Mouse (Mus musculus) neural tube, embryonic 12.5 days (tissue): ENCODE measurements around the gene Ubox5. TPM values are rescaled to one million over a fixed set of nuclear protein-coding genes. Genes with fewer than 3 reads are reported as not detected.
"Not testable (repeated sequence)": the region's sequence is repeated elsewhere in the genome, so short reads cannot be mapped to it uniquely, and the experiment has no call there.

ENCODE experiments used
- ATAC-seq: fragments of 200-750 bp; cut with Nextera tagmentation; 2 replicates; pipeline ENCODE4 v1.8.0; 2017; ENCODE audit warnings: low read depth, mild to moderate bottlenecking, moderate TSS enrichment, moderate library complexity; ENCODE audit not compliant: low FRiP score
- H3K27ac ChIP-seq: fragments of 300-500 bp; sonication (generic); 2 replicates; pipeline ENCODE4 v1.5.1; 2016
- H3K27me3 ChIP-seq: fragments of 300-500 bp; sonication (generic); replicated peaks from 2 replicates; pipeline ENCODE4 v1.6.1; 2016; ENCODE audit warnings: mild to moderate bottlenecking
- H3K36me3 ChIP-seq: fragments of 300-500 bp; sonication (generic); 2 replicates; pipeline ENCODE4 v1.6.1; 2016; ENCODE audit warnings: mild to moderate bottlenecking
- H3K4me1 ChIP-seq: fragments of 300-500 bp; sonication (generic); 2 replicates; pipeline ENCODE4 v1.6.1; 2016
- H3K4me2 ChIP-seq: fragments of 300-500 bp; sonication (generic); replicated peaks from 2 replicates; pipeline ENCODE4 v1.6.1; 2016; ENCODE audit warnings: mild to moderate bottlenecking
- H3K4me3 ChIP-seq: fragments of 300-500 bp; sonication (generic); 2 replicates; pipeline ENCODE4 v1.5.1; 2016
- H3K9ac ChIP-seq: fragments of 300-500 bp; sonication (generic); 2 replicates; pipeline ENCODE4 v1.6.1; 2016; ENCODE audit warnings: mild to moderate bottlenecking
- H3K9me3 ChIP-seq: fragments of 300-500 bp; sonication (generic); 2 replicates; pipeline ENCODE4 v1.6.1; 2016; ENCODE audit warnings: mild to moderate bottlenecking
- WGBS: fragments of 180-500 bp; shearing (Covaris S2); methylation state at CpG from one replicate; pipeline ENCODE4 v1.1.7; 2016; 5-methylcytosine and 5-hydroxymethylcytosine counted together
- polyA plus RNA-seq: library from polyadenylated mRNA; unstranded; fragments of >200 nt; fragmentation: Nextera tagmentation; extraction: Ambion mirVana; gene quantifications from 2 replicates; pipeline ENCODE4 v1.2.1, GENCODE M21; 2016

Gene Ubox5
- polyA plus RNA-seq, 1 experiment from 2014 or later: 14.4 TPM

GRCm38 (mm10) chr2:130589157-130589556 is 40.7 kb downstream of the Ubox5 start:
- Histone ChIP-seq H3K4me3 (no peak overlapping the region), H3K9ac (no peak overlapping the region), H3K9me3 (no peaks in the 10 kb centered on the region), H3K27me3 (peaks cover under 1% of the 10 kb centered on the region; the same call in 1 of the 2 replicates), H3K4me2 (no peak overlapping the region), H3K36me3 (peaks cover 34% of the 10 kb centered on the region), H3K4me1 (no peaks in the 10 kb centered on the region), H3K27ac (no peak overlapping the region)
- WGBS: 72% methylated on average over 4 of the region's 4 CpGs
- no peak for ATAC-seq

DNA sequence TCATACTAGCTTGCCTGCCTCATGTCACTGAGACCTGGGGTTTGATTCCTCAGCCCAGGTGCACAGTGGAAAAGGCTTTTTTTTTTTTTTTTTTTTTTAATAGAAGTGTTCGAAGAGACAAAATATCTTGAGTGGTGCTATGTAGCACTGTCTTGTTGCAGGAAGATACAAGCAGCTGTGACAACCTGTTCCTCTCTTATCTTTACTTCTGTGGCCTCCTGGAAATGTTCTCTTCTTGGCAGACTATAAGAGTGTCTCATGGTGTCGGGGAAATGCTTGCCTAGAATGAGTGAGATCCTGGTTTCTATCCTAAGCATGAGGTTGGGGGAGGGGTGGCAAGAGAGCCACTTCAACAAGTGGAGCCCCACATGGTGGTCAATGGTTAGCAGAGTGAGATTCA is 41.5 kb downstream of the Ubox5 start:
- WGBS: 79% methylated on average over 2 of the region's 2 CpGs
- Histone ChIP-seq H3K4me1 (no peaks in the 10 kb centered on the region), H3K27ac (no peak overlapping the region), H3K9me3 (no peaks in the 10 kb centered on the region), H3K4me3 (no peak overlapping the region), H3K36me3 (peaks cover 29% of the 10 kb centered on the region), H3K4me2 (no peak overlapping the region), H3K9ac (no peak overlapping the region), H3K27me3 (peaks cover 8% of the 10 kb centered on the region; the same call in 1 of the 2 replicates)
- ATAC-seq: no peak

- Histone ChIP-seq H3K27ac (no peak overlapping the region), H3K9ac (no peak overlapping the region), H3K36me3 (peaks cover 11% of the 10 kb centered on the region), H3K4me3 (no peak overlapping the region), H3K4me2 (no peak overlapping the region), H3K27me3 (peaks cover 30% of the 10 kb centered on the region), H3K9me3 (no peaks in the 10 kb centered on the region), H3K4me1 (0 out of 2 replicates have a peak, but pooled peaks cover 2% of the 10 kb centered on the region)
- ATAC-seq: no peak
- WGBS: 83% methylated on average over 6 of the region's 6 CpGs
Observed at GRCm38 (mm10) chr2:130586016-130586415, 43.8 kb downstream of the Ubox5 start.

GRCm38 (mm10) chr2:130583902-130584560 is 45.8 kb downstream of the Ubox5 start:
- no peaks in the 10 kb centered on the region for H3K36me3 ChIP-seq
- WGBS: 80% methylated on average over 10 of the region's 10 CpGs

DNA sequence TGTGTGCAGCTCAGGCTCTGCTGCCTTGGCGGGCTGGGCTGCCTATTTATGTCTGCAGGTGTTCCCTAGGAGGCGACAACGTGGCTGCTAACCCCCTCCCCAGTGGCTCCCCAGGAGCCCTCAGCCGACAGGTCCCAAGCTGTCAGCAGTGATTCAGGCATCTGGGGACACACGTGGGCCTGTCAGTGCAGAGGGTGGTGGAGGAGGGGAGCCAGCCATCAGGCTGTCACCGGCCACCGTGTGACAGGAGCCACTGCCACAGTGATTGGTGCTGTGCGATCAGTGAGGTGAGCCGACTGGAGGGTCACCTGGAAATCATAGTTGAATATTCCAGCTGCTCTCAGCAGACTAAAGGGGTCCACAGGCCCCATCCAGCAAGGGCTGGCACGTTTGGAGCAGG is 47.3 kb downstream of the Ubox5 start, which contains the start of gene Avp:
Gene Avp, minus strand, starts transcription at position 3 of the 400 bp plus-strand sequence.
- H3K9ac ChIP-seq: no peak within 1 kb of the TSS
- H3K36me3 ChIP-seq: no peaks in the 10 kb centered on the region
- peaks cover 64% of the 10 kb centered on the region for H3K27me3 ChIP-seq
- H3K27ac ChIP-seq: no peak within 1 kb of the TSS
- no peak within 1 kb of the TSS for H3K4me3 ChIP-seq
- H3K9me3 ChIP-seq: no peaks in the 10 kb centered on the region
- no peak for ATAC-seq
- peaks cover 9% of the 10 kb centered on the region for H3K4me1 ChIP-seq
- WGBS: 44% methylated on average over 10 of the region's 10 CpGs
- no peak within 1 kb of the TSS for H3K4me2 ChIP-seq

More at GRCm38 (mm10) chr2:130583902-130584560, 45.8 kb downstream of the Ubox5 start:
- H3K4me3 ChIP-seq: no peak overlapping the region
- H3K27me3 ChIP-seq: peaks cover 49% of the 10 kb centered on the region
- no peak overlapping the region for H3K4me2 ChIP-seq
- H3K9ac ChIP-seq: no peak overlapping the region
- no peaks in the 10 kb centered on the region for H3K9me3 ChIP-seq
- no peak for ATAC-seq
- H3K27ac ChIP-seq: no peak overlapping the region
- H3K4me1 ChIP-seq: peaks cover 9% of the 10 kb centered on the region

- H3K27ac ChIP-seq: no peak overlapping the region
- no peaks in the 10 kb centered on the region for H3K36me3 ChIP-seq
- H3K9me3 ChIP-seq: no peaks in the 10 kb centered on the region
- H3K4me2 ChIP-seq: peak overlapping the region; percentile 54
- H3K27me3 ChIP-seq: peaks cover 76% of the 10 kb centered on the region
- H3K4me1 ChIP-seq: peaks cover 14% of the 10 kb centered on the region
- no peak overlapping the region for H3K9ac ChIP-seq
- no peak for ATAC-seq
- 3% methylated on average over 16 of the region's 16 CpGs for WGBS
- H3K4me3 ChIP-seq: peak overlapping the region; percentile 18; the same call in 1 of the 2 replicates
Observed at GRCm38 (mm10) chr2:130581201-130581600, 48.6 kb downstream of the Ubox5 start.

GRCm38 (mm10) chr2:130579791-130580190 is 50.0 kb downstream of the Ubox5 start:
- Histone ChIP-seq H3K4me3 (no peak overlapping the region), H3K27me3 (peaks cover 91% of the 10 kb centered on the region), H3K27ac (no peak overlapping the region), H3K9ac (no peak overlapping the region), H3K9me3 (no peaks in the 10 kb centered on the region), H3K4me2 (0 out of 2 replicates have a peak overlapping the region, but pooled peaks have one; percentile 54), H3K36me3 (no peaks in the 10 kb centered on the region), H3K4me1 (peaks cover 15% of the 10 kb centered on the region)
- 6% methylated on average over 8 of the region's 8 CpGs for WGBS
- no peak for ATAC-seq

DNA sequence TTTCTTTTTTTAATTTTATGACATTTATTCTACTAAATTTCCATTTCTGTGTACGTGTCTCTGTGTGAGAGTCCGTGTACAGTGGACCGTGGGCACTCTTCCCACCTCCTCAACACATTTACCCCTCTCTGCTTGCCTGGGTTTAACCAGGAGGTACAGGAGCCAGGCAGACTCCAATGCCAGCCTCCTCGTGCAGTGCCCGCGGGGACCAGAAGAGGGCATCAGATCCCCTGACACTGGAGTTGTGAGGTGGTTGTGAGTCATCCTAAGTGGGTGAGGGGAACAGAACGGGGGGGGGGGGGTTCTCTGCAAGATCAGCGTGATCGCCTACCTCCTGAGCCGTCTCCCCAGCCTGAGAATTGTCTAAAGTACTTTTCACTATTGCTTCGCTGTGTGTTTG is 51.7 kb downstream of the Ubox5 start:
- Histone ChIP-seq H3K9me3 (no peaks in the 10 kb centered on the region), H3K4me3 (no peak overlapping the region), H3K36me3 (no peaks in the 10 kb centered on the region), H3K27ac (no peak overlapping the region), H3K4me2 (no peak overlapping the region), H3K4me1 (peaks cover 15% of the 10 kb centered on the region), H3K9ac (no peak overlapping the region), H3K27me3 (peaks cover 86% of the 10 kb centered on the region)
- ATAC-seq: no peak
- 13% methylated on average over 11 of the region's 11 CpGs for WGBS

- no peak overlapping the region for H3K9ac ChIP-seq
- peak overlapping the region; percentile 52 for H3K4me2 ChIP-seq
- no peaks in the 10 kb centered on the region for H3K36me3 ChIP-seq
- H3K27me3 ChIP-seq: peaks cover 82% of the 10 kb centered on the region
- H3K4me3 ChIP-seq: no peak overlapping the region
- no peak overlapping the region for H3K27ac ChIP-seq
- no peaks in the 10 kb centered on the region for H3K9me3 ChIP-seq
- no peak for ATAC-seq
- peaks cover 15% of the 10 kb centered on the region for H3K4me1 ChIP-seq
- WGBS: 8% methylated on average over 12 of the region's 12 CpGs
Observed at GRCm38 (mm10) chr2:130577632-130578031, 52.2 kb downstream of the Ubox5 start.

GRCm38 (mm10) chr2:130577021-130577420 is 52.8 kb downstream of the Ubox5 start:
- 2% methylated on average over 9 of the region's 9 CpGs for WGBS
- Histone ChIP-seq H3K9ac (no peak overlapping the region), H3K27me3 (peaks cover 76% of the 10 kb centered on the region), H3K36me3 (no peaks in the 10 kb centered on the region), H3K9me3 (no peaks in the 10 kb centered on the region), H3K4me3 (no peak overlapping the region), H3K4me1 (peaks cover 15% of the 10 kb centered on the region), H3K4me2 (peak overlapping the region; percentile 52), H3K27ac (no peak overlapping the region)
- ATAC-seq: no peak

DNA sequence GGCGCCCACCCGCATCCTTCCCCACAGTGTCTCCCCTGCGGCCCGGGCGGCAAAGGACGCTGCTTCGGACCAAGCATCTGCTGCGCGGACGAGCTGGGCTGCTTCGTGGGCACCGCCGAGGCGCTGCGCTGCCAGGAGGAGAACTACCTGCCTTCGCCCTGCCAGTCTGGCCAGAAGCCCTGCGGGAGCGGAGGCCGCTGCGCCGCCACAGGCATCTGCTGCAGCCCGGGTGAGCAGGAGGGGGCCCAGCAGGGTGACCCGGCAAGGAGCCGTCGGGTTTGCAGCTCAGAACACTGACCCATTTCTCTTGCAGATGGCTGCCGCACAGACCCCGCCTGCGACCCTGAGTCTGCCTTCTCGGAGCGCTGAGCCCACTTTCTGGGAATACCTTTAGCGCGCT is 53.3 kb downstream of the Ubox5 start:
- WGBS: 2% methylated on average over 32 of the region's 32 CpGs
- H3K4me2 ChIP-seq: peak overlapping the region; percentile 52
- H3K36me3 ChIP-seq, H3K9me3 ChIP-seq, ATAC-seq, H3K27ac ChIP-seq: not testable (repeated sequence)
- H3K9ac ChIP-seq: peak overlapping the region; percentile 33; the same call in 1 of the 2 replicates
- H3K4me3 ChIP-seq: peak overlapping the region; percentile 15; the same call in 1 of the 2 replicates
- H3K4me1 ChIP-seq: peaks cover 15% of the 10 kb centered on the region
- peaks cover 71% of the 10 kb centered on the region for H3K27me3 ChIP-seq

DNA sequence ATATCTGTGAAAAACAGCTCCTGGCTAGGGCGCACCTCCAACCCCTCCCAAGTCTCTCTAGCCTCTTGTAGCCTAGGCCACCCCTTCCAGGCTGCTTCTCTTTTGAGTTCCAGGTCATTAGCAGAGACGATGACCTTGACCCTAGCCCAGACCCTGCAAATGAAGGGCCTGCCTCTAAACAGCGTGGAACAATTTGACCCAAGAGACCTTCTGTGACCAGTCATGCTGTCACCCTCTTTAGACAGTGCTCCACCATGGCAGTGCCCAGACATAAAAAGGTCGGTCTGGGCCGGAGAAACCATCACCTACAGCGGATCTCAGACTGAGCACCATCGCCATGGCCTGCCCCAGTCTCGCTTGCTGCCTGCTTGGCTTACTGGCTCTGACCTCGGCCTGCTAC is 54.0 kb downstream of the Ubox5 start, which contains the start of gene Oxt:
Gene Oxt, plus strand, starts transcription at position 301 of the 400 bp plus-strand sequence.
- Histone ChIP-seq H3K9ac (peak within 1 kb of the TSS; percentile 33; the same call in 1 of the 2 replicates), H3K27me3 (peaks cover 64% of the 10 kb centered on the region), H3K4me3 (peak within 1 kb of the TSS; percentile 15; the same call in 1 of the 2 replicates), H3K27ac (no peak within 1 kb of the TSS), H3K4me2 (peak within 1 kb of the TSS; percentile 52), H3K9me3 (no peaks in the 10 kb centered on the region), H3K4me1 (peaks cover 12% of the 10 kb centered on the region), H3K36me3 (no peaks in the 10 kb centered on the region)
- WGBS: 35% methylated on average over 9 of the region's 9 CpGs
- ATAC-seq: no peak
